Mouse (Mus musculus): ENCODE results near the gene Ripor3. TPM values are rescaled to one million over a fixed set of nuclear protein-coding genes. Genes with fewer than 3 reads are reported as not detected.
"Not testable (repeated sequence)": the region's sequence is repeated elsewhere in the genome, so short reads cannot be mapped to it uniquely, and the experiment has no call there.

Ripor3 gene
- polyA plus RNA-seq (2015; fragmentation: Nextera tagmentation; extraction: Ambion mirVana), result 1.6 TPM in 2 replicates

- no peak within 1 kb of the TSS for H3K4me2 ChIP-seq
- peak; percentile 57 for DNase-seq
- WGBS (ENCODE audit: insufficient replicate concordance), result 29% methylated on average over 9 of the region's 9 CpGs
- no peaks in the 10 kb centered on the region for H3K9me3 ChIP-seq (replicated peaks)
- peak; percentile 37; the same call in 1 of the 2 replicates for ATAC-seq (ENCODE audit: low read depth)
- H3K27ac ChIP-seq, result no peak within 1 kb of the TSS
- H3K4me3 ChIP-seq (replicated peaks), result no peak within 1 kb of the TSS
- H3K27me3 ChIP-seq, result no peaks in the 10 kb centered on the region
- H3K4me1 ChIP-seq (replicated peaks), result peaks cover 26% of the 10 kb centered on the region
- H3K9ac ChIP-seq, result no peak within 1 kb of the TSS
- H3K36me3 ChIP-seq, result no peaks in the 10 kb centered on the region
Measured at GRCm38 (mm10) chr2:168009936-168010668, at the start of gene Ripor3. Gene Ripor3 (minus strand): TSS chr2:168010618.

DNA sequence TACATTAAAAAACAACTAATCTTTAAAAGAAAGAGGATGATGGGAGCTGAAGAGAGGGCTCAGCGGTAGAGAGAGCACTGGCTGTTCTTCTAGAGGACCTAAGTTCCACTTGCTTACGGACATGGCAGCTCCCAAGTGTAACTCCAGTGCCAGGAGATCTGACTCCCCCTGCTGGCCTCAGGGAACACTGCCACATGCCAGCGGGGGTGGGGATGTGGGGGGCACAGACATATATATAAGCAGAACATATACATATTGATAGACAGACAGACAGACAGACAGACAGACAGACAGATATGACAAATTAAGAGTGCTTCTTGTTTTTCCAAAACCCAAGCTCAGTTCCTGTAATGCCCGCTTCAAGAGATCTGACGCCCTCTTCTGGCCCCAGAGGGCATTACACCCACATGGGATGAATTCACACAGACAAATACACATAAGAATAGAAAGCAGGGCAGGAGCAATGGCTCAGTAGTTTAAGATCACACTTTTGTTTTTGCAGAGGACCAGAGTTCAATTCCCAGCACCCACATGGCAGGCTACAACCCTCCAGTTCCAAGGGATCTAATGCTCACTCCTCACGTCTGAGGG lies 48.9 kb upstream of the Ripor3 start:
- Histone ChIP-seq H3K4me2 (no peak overlapping the region), H3K9me3 (replicated peaks) (no peaks in the 10 kb centered on the region), H3K9ac (no peak overlapping the region), H3K4me3 (replicated peaks) (no peak overlapping the region), H3K27ac (no peak overlapping the region), H3K27me3 (no peaks in the 10 kb centered on the region), H3K4me1 (replicated peaks) (peaks cover 13% of the 10 kb centered on the region; the same call in 1 of the 2 replicates), H3K36me3 (no peaks in the 10 kb centered on the region)
- no peak for ATAC-seq (ENCODE audit: low read depth)
- no peak for DNase-seq
- WGBS (ENCODE audit: insufficient replicate concordance), result 67% methylated on average over 6 of the region's 6 CpGs

- Histone ChIP-seq H3K4me3 (replicated peaks) (no peak overlapping the region), H3K4me2 (no peak overlapping the region), H3K36me3 (no peaks in the 10 kb centered on the region), H3K9ac (no peak overlapping the region), H3K9me3 (replicated peaks) (no peaks in the 10 kb centered on the region), H3K27ac (no peak overlapping the region), H3K4me1 (replicated peaks) (peaks cover 13% of the 10 kb centered on the region; the same call in 1 of the 2 replicates), H3K27me3 (no peaks in the 10 kb centered on the region)
- DNase-seq, result no peak
- WGBS (ENCODE audit: insufficient replicate concordance), result 48% methylated on average over 13 of the region's 13 CpGs
- ATAC-seq (ENCODE audit: low read depth), result peak; percentile 56
Measured at GRCm38 (mm10) chr2:168058488-168059199, 48.2 kb upstream of the Ripor3 start.

GRCm38 (mm10) chr2:168057876-168058275 lies 47.5 kb upstream of the Ripor3 start:
- not testable (repeated sequence) for H3K9me3 ChIP-seq (replicated peaks); H3K4me2 ChIP-seq; DNase-seq; H3K9ac ChIP-seq; H3K36me3 ChIP-seq; H3K27ac ChIP-seq; H3K4me3 ChIP-seq (replicated peaks); H3K27me3 ChIP-seq; ATAC-seq (ENCODE audit: low read depth)
- peaks cover 13% of the 10 kb centered on the region; the same call in 1 of the 2 replicates for H3K4me1 ChIP-seq (replicated peaks)
- WGBS (ENCODE audit: insufficient replicate concordance), result 40% methylated on average over 2 of the region's 2 CpGs

- WGBS (ENCODE audit: insufficient replicate concordance), result 70% methylated on average over 8 of the region's 8 CpGs
- no peak overlapping the region for H3K4me2 ChIP-seq
- peaks cover 13% of the 10 kb centered on the region; the same call in 1 of the 2 replicates for H3K4me1 ChIP-seq (replicated peaks)
- H3K4me3 ChIP-seq (replicated peaks), result no peak overlapping the region
- no peaks in the 10 kb centered on the region for H3K36me3 ChIP-seq
- H3K27me3 ChIP-seq, result peaks cover 2% of the 10 kb centered on the region; the same call in 1 of the 2 replicates
- H3K27ac ChIP-seq, result no peak overlapping the region
- no peak for ATAC-seq (ENCODE audit: low read depth)
- H3K9me3 ChIP-seq (replicated peaks), result no peaks in the 10 kb centered on the region
- DNase-seq, result no peak
- H3K9ac ChIP-seq, result no peak overlapping the region
Measured at GRCm38 (mm10) chr2:168056666-168056933, 46.2 kb upstream of the Ripor3 start.

- Histone ChIP-seq H3K4me2 (no peak overlapping the region), H3K36me3 (no peaks in the 10 kb centered on the region), H3K9ac (no peak overlapping the region), H3K27me3 (peaks cover 6% of the 10 kb centered on the region; the same call in 1 of the 2 replicates), H3K27ac (no peak overlapping the region), H3K9me3 (replicated peaks) (no peaks in the 10 kb centered on the region), H3K4me1 (replicated peaks) (peaks cover 15% of the 10 kb centered on the region; the same call in 1 of the 2 replicates), H3K4me3 (replicated peaks) (no peak overlapping the region)
- ATAC-seq (ENCODE audit: low read depth), result no peak
- 43% methylated on average over 14 of the region's 14 CpGs for WGBS (ENCODE audit: insufficient replicate concordance)
- DNase-seq, result no peak
Measured at GRCm38 (mm10) chr2:168055910-168056665, 45.7 kb upstream of the Ripor3 start.

DNA sequence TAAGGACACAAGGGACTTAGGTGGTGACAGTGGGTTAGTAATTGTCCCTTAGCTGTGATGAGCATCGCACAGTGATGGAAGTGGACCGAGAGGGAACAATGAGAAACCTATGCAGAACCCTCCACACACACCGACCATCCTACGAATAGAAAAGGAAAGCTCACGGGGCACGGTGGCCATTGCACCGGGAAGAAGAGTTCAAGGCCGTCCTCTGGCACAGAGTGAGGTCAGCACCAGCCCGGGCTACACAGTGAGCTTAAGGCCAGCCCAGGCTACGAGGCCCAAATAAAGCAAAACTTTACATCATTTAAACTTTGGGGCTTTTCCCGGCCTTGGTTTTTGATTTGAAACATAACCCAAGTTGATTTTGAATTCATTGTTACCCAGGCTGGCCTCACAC lies 43.7 kb upstream of the Ripor3 start:
- ATAC-seq (ENCODE audit: low read depth) (no peak), DNase-seq (no peak)
- no peak overlapping the region for H3K27ac ChIP-seq
- WGBS (ENCODE audit: insufficient replicate concordance), result 81% methylated on average over 11 of the region's 11 CpGs
- H3K4me3 ChIP-seq (replicated peaks), result no peak overlapping the region
- H3K4me2 ChIP-seq, result no peak overlapping the region
- peaks cover 25% of the 10 kb centered on the region for H3K27me3 ChIP-seq
- H3K4me1 ChIP-seq (replicated peaks), result peaks cover 33% of the 10 kb centered on the region
- H3K9ac ChIP-seq, result no peak overlapping the region
- no peaks in the 10 kb centered on the region for H3K36me3 ChIP-seq
- no peaks in the 10 kb centered on the region for H3K9me3 ChIP-seq (replicated peaks)

- Histone ChIP-seq H3K4me3 (replicated peaks) (no peak overlapping the region), H3K4me1 (replicated peaks) (peaks cover 33% of the 10 kb centered on the region), H3K36me3 (no peaks in the 10 kb centered on the region), H3K27ac (no peak overlapping the region), H3K4me2 (no peak overlapping the region), H3K9ac (no peak overlapping the region), H3K9me3 (replicated peaks) (no peaks in the 10 kb centered on the region), H3K27me3 (peaks cover 31% of the 10 kb centered on the region)
- DNase-seq (no peak), ATAC-seq (ENCODE audit: low read depth) (no peak)
- 20% methylated on average over 2 of the region's 2 CpGs for WGBS (ENCODE audit: insufficient replicate concordance)
Measured at GRCm38 (mm10) chr2:168052689-168053088, 42.3 kb upstream of the Ripor3 start.

GRCm38 (mm10) chr2:168052156-168052555 lies 41.7 kb upstream of the Ripor3 start:
- Histone ChIP-seq H3K9ac (no peak overlapping the region), H3K4me2 (no peak overlapping the region), H3K4me1 (replicated peaks) (peaks cover 33% of the 10 kb centered on the region), H3K4me3 (replicated peaks) (no peak overlapping the region), H3K9me3 (replicated peaks) (no peaks in the 10 kb centered on the region), H3K36me3 (no peaks in the 10 kb centered on the region), H3K27me3 (peaks cover 31% of the 10 kb centered on the region), H3K27ac (no peak overlapping the region)
- DNase-seq, result no peak
- WGBS (ENCODE audit: insufficient replicate concordance), result 80% methylated on average over 1 of the region's 1 CpGs
- no peak for ATAC-seq (ENCODE audit: low read depth)

DNA sequence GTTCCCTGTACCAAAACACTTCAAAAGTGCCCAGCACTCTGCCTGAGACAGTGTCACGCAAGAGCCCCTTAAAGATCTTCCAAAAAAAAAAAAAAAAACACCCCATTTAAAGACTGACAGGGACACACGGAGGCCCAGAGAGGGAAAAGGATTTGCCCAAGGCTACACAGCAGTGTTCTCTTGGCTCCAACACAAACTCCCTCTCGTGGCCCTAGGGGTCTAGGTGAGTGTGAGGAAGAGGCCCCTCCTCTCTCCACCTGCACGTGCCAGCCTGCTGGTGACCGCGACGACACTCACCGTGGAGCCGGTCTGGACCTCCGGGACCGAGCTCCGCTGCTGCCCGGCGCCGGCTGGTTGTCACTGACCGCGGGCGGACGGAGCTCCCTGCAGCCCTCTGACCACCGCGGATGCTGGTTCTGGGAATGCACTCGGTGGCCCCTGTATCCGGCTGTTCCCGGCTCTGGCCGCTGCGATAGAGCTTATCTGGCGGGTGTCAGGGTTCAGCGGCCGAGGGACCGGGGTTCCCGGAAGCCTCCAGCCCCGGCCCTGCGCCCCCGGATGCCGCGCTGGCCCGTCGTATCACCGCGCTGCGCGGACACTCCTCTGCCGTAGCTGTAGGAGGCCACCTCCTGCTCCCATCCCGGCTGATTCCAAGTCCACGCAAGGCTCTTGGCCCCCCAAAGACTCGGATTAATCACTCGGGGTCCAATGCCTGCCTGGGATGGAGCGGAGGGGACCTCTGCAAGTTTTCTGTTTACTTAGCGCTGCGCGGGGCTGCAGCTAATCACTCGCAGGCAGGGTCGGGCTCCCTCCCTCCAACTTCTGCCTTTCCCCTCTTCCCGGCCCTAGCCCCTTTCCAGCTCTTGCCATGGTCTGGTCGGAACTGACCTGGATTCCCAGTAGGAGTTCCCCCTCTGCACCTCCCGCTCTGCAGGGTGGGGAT lies 39.9 kb upstream of the Ripor3 start:
- under 1% methylated on average over 56 of the region's 56 CpGs for WGBS (ENCODE audit: insufficient replicate concordance)

More for the DNA sequence above, 39.9 kb upstream of the Ripor3 start:
- peak overlapping the region; percentile 61 for H3K9ac ChIP-seq
- DNase-seq (peak; percentile 70), ATAC-seq (ENCODE audit: low read depth) (peak; percentile 77)
- H3K4me2 ChIP-seq, result peak overlapping the region; percentile 85
- no peaks in the 10 kb centered on the region for H3K9me3 ChIP-seq (replicated peaks)
- peak overlapping the region; percentile 45 for H3K27ac ChIP-seq
- peak overlapping the region; percentile 55 for H3K4me3 ChIP-seq (replicated peaks)
- H3K4me1 ChIP-seq (replicated peaks), result peaks cover 38% of the 10 kb centered on the region
- peaks cover 31% of the 10 kb centered on the region for H3K27me3 ChIP-seq
- H3K36me3 ChIP-seq, result no peaks in the 10 kb centered on the region
